Comparison of ENCODE assay signal across 10 mouse cellular contexts in the genomic region with DNA sequence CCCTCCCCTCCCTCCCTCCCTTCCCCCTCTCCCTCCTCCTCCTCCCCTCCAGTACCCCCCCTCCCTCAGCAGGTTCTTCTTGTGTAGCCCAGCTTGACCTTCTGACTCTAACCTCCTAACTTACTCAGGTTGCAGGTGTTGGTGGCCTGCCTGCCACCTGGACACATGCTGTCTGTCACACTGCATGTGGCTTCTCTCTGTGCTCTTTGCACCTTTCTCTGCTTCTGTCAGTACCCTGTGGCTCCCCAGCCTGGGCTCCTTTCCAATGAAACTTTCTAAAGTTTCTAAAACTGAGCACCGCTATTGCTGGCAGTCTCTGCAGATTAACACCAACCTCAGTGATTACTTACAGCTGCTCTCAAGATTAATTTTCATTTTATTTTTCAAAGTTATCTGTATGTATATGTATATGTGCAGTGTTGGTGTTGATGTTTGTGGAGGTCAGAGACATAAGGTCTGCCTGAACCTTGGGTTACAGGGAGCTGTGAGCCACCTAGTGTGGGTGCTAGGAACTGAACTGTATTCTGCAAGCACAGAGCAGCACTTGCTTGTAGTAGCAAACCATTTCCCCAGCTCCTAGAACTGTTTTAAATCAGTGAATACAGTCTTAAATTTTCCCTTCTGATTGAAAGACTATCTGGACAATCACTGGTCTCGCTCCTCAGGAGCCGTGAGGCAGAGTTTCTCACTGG. TPM values are rescaled to one million over a fixed set of nuclear protein-coding genes. Genes with fewer than 3 reads are reported as not detected.
DNase-seq lines count a peak whose midpoint lies in the region; ATAC-seq and TF ChIP-seq lines count a peak whose summit lies in the region.
"Had no signal": no experiment of that assay in that cellular context is flagged by ENCODE, and none has a peak within 500 bp of the region (broad histone marks: within the 10 kb centered on the region; RNA-seq: fewer than 3 reads in every experiment).

No protein-coding gene starts in this region.

- no peak overlapping the region for H3K9ac ChIP-seq in intestine, postnatal 0 days (ENCODE audit: low read depth, low read length)
- no peak overlapping the region for H3K9ac ChIP-seq in intestine, embryonic 16.5 days (ENCODE audit: low read depth, low read length)
- no peak overlapping the region for H3K9ac ChIP-seq in MEL (ENCODE audit: control insufficient read depth, low read depth, low read length, poor library complexity, severe bottlenecking)
- H3K9ac ChIP-seq in lung, embryonic 14.5 days, result no peak overlapping the region
- no peak overlapping the region for H3K9ac ChIP-seq in intestine, embryonic 15.5 days
- H3K9ac ChIP-seq: embryonic facial prominence, embryonic 15.5 days; liver, embryonic 13.5 days had no signal

- no peaks in the 10 kb centered on the region for H3K27me3 ChIP-seq in intestine, postnatal 0 days (replicated peaks; ENCODE audit: control insufficient read depth, insufficient read depth, low read length)
- H3K27me3 ChIP-seq in intestine, embryonic 16.5 days (replicated peaks; ENCODE audit: control insufficient read depth, insufficient read depth, low read length), result no peaks in the 10 kb centered on the region
- no peaks in the 10 kb centered on the region for H3K27me3 ChIP-seq in C2C12 (ENCODE audit: control insufficient read depth, insufficient read depth, insufficient read length)
- H3K27me3 ChIP-seq in MEL (ENCODE audit: control insufficient read depth in 1 of 2, insufficient read depth in 2 of 2, low read length in 2 of 2), result no peaks in the 10 kb centered on the region
- H3K27me3 ChIP-seq in lung, embryonic 14.5 days (ENCODE audit: insufficient read depth, low read length), result no peaks in the 10 kb centered on the region
- no peaks in the 10 kb centered on the region for H3K27me3 ChIP-seq in intestine, embryonic 15.5 days (replicated peaks)
- H3K27me3 ChIP-seq: embryonic facial prominence, embryonic 15.5 days; liver, embryonic 13.5 days had no signal

- H3K4me2 ChIP-seq in intestine, postnatal 0 days (replicated peaks; ENCODE audit: low read depth), result no peak overlapping the region
- H3K4me2 ChIP-seq in intestine, embryonic 16.5 days (ENCODE audit: low read depth, low read length), result no peak overlapping the region
- H3K4me2 ChIP-seq in lung, embryonic 14.5 days, result no peak overlapping the region
- no peak overlapping the region for H3K4me2 ChIP-seq in intestine, embryonic 15.5 days (replicated peaks)
- H3K4me2 ChIP-seq: embryonic facial prominence, embryonic 15.5 days; liver, embryonic 13.5 days had no signal

- H3K36me3 ChIP-seq in intestine, postnatal 0 days (ENCODE audit: control insufficient read depth, insufficient read depth), result peaks cover 38% of the 10 kb centered on the region
- no peaks in the 10 kb centered on the region for H3K36me3 ChIP-seq in intestine, embryonic 16.5 days (ENCODE audit: control insufficient read depth, insufficient read depth, low read length)
- H3K36me3 ChIP-seq in C2C12 (ENCODE audit: control insufficient read depth, insufficient read depth), result no peaks in the 10 kb centered on the region
- H3K36me3 ChIP-seq in MEL (ENCODE audit: control insufficient read depth in 1 of 2, insufficient read depth in 2 of 2, low read length in 2 of 2), result no peaks in the 10 kb centered on the region
- no peaks in the 10 kb centered on the region for H3K36me3 ChIP-seq in lung, embryonic 14.5 days (ENCODE audit: insufficient read depth)
- H3K36me3 ChIP-seq in intestine, embryonic 15.5 days, result no peaks in the 10 kb centered on the region

- H3ac ChIP-seq in C2C12 (ENCODE audit: control insufficient read depth, insufficient read length, low read depth), result no peak overlapping the region

- H3K4me1 ChIP-seq in intestine, postnatal 0 days (replicated peaks; ENCODE audit: control insufficient read depth, insufficient read depth, low read length), result no peaks in the 10 kb centered on the region
- H3K4me1 ChIP-seq in intestine, embryonic 16.5 days (ENCODE audit: control insufficient read depth, insufficient read depth, low read length), result no peaks in the 10 kb centered on the region
- H3K4me1 ChIP-seq in MEL (ENCODE audit: control insufficient read depth in 1 of 2, insufficient read depth in 2 of 2, low read length in 2 of 2), result no peaks in the 10 kb centered on the region
- no peaks in the 10 kb centered on the region for H3K4me1 ChIP-seq in lung, embryonic 14.5 days (ENCODE audit: insufficient read depth)
- H3K4me1 ChIP-seq in intestine, embryonic 15.5 days (replicated peaks), result no peaks in the 10 kb centered on the region
- H3K4me1 ChIP-seq: embryonic facial prominence, embryonic 15.5 days; liver, embryonic 13.5 days had no signal

- no peak for TF ChIP-seq EP300 in MEL (IDR thresholded peaks at IDR 0.05; ENCODE audit: low read depth in 1 of 2, low read length in 2 of 2)

- WGBS in intestine, postnatal 0 days, result 83% methylated on average over 3 of the region's 3 CpGs
- WGBS in intestine, embryonic 16.5 days, result 73% methylated on average over 3 of the region's 3 CpGs
- WGBS in lung, embryonic 14.5 days, result 55% methylated on average over 3 of the region's 3 CpGs
- 72% methylated on average over 3 of the region's 3 CpGs for WGBS in intestine, embryonic 15.5 days

- TF ChIP-seq CTCF in intestine, postnatal 0 days (IDR thresholded peaks at IDR 0.05; ENCODE audit: low read depth), result peak; percentile 75
- TF ChIP-seq CTCF in C2C12 (IDR thresholded peaks at IDR 0.05; ENCODE audit: control insufficient read depth, insufficient read depth, insufficient read length), result peak; percentile 7
- peak; percentile 39 to 60 (median 42); a peak in 4 of 6 replicates for TF ChIP-seq CTCF in MEL (IDR thresholded peaks at IDR 0.05 in 2 of 3, conservative IDR thresholded peaks at IDR 0.05 in 1 of 3; ENCODE audit: control insufficient read depth in 1 of 3, insufficient read depth in 1 of 3, low read depth in 2 of 3, low read length in 3 of 3, poor library complexity in 1 of 3, severe bottlenecking in 1 of 3)
- peak; percentile 73 for TF ChIP-seq CTCF in lung, embryonic 14.5 days (IDR thresholded peaks at IDR 0.05; ENCODE audit: low read depth)

- H3K9me3 ChIP-seq in intestine, postnatal 0 days (ENCODE audit: control insufficient read depth), result no peaks in the 10 kb centered on the region
- H3K9me3 ChIP-seq in intestine, embryonic 16.5 days (ENCODE audit: control insufficient read depth, low read length), result no peaks in the 10 kb centered on the region
- H3K9me3 ChIP-seq in MEL (replicated peaks; ENCODE audit: insufficient read depth, low read length), result no peaks in the 10 kb centered on the region
- no peaks in the 10 kb centered on the region for H3K9me3 ChIP-seq in lung, embryonic 14.5 days (ENCODE audit: low read depth, low read length)
- H3K9me3 ChIP-seq in intestine, embryonic 15.5 days, result no peaks in the 10 kb centered on the region
- H3K9me3 ChIP-seq: embryonic facial prominence, embryonic 15.5 days; liver, embryonic 13.5 days had no signal

- no peak overlapping the region for H3K27ac ChIP-seq in intestine, postnatal 0 days (ENCODE audit: low read depth, low read length)
- no peak overlapping the region for H3K27ac ChIP-seq in intestine, embryonic 16.5 days (ENCODE audit: low read length)
- no peak overlapping the region for H3K27ac ChIP-seq in MEL (ENCODE audit: control insufficient read depth, low read depth, low read length)
- no peak overlapping the region for H3K27ac ChIP-seq in lung, embryonic 14.5 days (ENCODE audit: low read depth)
- no peak overlapping the region for H3K27ac ChIP-seq in intestine, embryonic 15.5 days
- H3K27ac ChIP-seq: embryonic facial prominence, embryonic 15.5 days; liver, embryonic 13.5 days had no signal

- TF ChIP-seq RAD21 in MEL (IDR thresholded peaks at IDR 0.05; ENCODE audit: low read depth, low read length), result peak; percentile 58

- no peak overlapping the region for H3K4me3 ChIP-seq in intestine, postnatal 0 days (ENCODE audit: low read depth, low read length)
- H3K4me3 ChIP-seq in intestine, embryonic 16.5 days (ENCODE audit: low read length), result no peak overlapping the region
- no peak overlapping the region for H3K4me3 ChIP-seq in C2C12 (ENCODE audit: insufficient read depth, poor library complexity, severe bottlenecking)
- no peak overlapping the region for H3K4me3 ChIP-seq in MEL (ENCODE audit: control insufficient read depth in 1 of 2, insufficient read depth in 1 of 2, low read depth in 2 of 2, low read length in 2 of 2)
- H3K4me3 ChIP-seq in lung, embryonic 14.5 days (ENCODE audit: low read depth, low read length), result no peak overlapping the region
- H3K4me3 ChIP-seq in intestine, embryonic 15.5 days (replicated peaks), result no peak overlapping the region
- H3K4me3 ChIP-seq: embryonic facial prominence, embryonic 15.5 days; liver, embryonic 13.5 days had no signal

- ATAC-seq in intestine, postnatal 0 days, result no peak
- ATAC-seq in intestine, embryonic 16.5 days, result no peak
- no peak for ATAC-seq in lung, embryonic 14.5 days (ENCODE audit: insufficient read depth)
- no peak for ATAC-seq in intestine, embryonic 15.5 days

- no peaks in the 10 kb centered on the region for H3K79me2 ChIP-seq in C2C12 (ENCODE audit: control insufficient read depth, insufficient read depth)
- no peaks in the 10 kb centered on the region for H3K79me2 ChIP-seq in MEL (ENCODE audit: control insufficient read depth, insufficient read depth, low read length, poor library complexity)

- TF ChIP-seq POLR2A in MEL (IDR thresholded peaks at IDR 0.05; ENCODE audit: control insufficient read depth in 1 of 2, insufficient read depth in 1 of 2, low read depth in 1 of 2, low read length in 2 of 2, poor library complexity in 1 of 2), result no peak

- DNase-seq in MEL (ENCODE audit: low read depth, low spot score), result peak; percentile 52
- peak; percentile 18 for DNase-seq in fibroblast of lung, adult 2 months (ENCODE audit: low read depth)
- DNase-seq in lung, embryonic 14.5 days, result peak; percentile 68
- DNase-seq in frontal cortex, postnatal 25 days (ENCODE audit: low spot score in 2 of 2), result no peak
- DNase-seq: liver, embryonic 13.5 days had no signal

- H3K79me3 ChIP-seq in C2C12 (ENCODE audit: low read depth), result no peaks in the 10 kb centered on the region

RNA-seq across cellular contexts. Expression of gene Pnpla7, which starts 24.9 kb away (rescaled TPM):
- polyA plus RNA-seq in intestine, postnatal 0 days (2015; fragmentation: Nextera tagmentation; extraction: Ambion mirVana), result 16.7 and 18.9 TPM in 2 replicates
- polyA plus RNA-seq in intestine, embryonic 16.5 days (2015; fragmentation: Nextera tagmentation; extraction: Ambion mirVana), result 9.2 and 13.4 TPM in 2 replicates
- polyA plus RNA-seq in C2C12 (2012; fragmentation: generic; extraction: Trizol) (3.8 TPM), MEL (2012; ENCODE audit: insufficient read depth in 1 of 2, insufficient read length in 2 of 2, low read depth in 1 of 2, low replicate concordance in 2 of 2, missing spikeins in 1 of 2) (10 to 100 TPM in 1 of 2 experiments, not detected in 1; 11.3 TPM)
- total RNA-seq in MEL (2012; rRNA removed), result 7.1 and 8.8 TPM in 2 replicates
- 6.6 and 6.7 TPM in 2 replicates for polyA plus RNA-seq in lung, embryonic 14.5 days (2014; fragmentation: Nextera tagmentation; extraction: Ambion mirVana)
- 7.7 and 8.5 TPM in 2 replicates for polyA plus RNA-seq in intestine, embryonic 15.5 days (2015; fragmentation: Nextera tagmentation; extraction: Ambion mirVana)

RNA-seq across cellular contexts. Expression of gene Mrpl41, which starts 25.8 kb away (rescaled TPM):
- 154 and 159 TPM in 2 replicates for polyA plus RNA-seq in intestine, postnatal 0 days (2015; fragmentation: Nextera tagmentation; extraction: Ambion mirVana)
- polyA plus RNA-seq in intestine, embryonic 16.5 days (2015; fragmentation: Nextera tagmentation; extraction: Ambion mirVana), result 139 and 143 TPM in 2 replicates
- polyA plus RNA-seq in C2C12 (2012; fragmentation: generic; extraction: Trizol) (98.4 TPM), MEL (2012; ENCODE audit: insufficient read depth in 1 of 2, insufficient read length in 2 of 2, low read depth in 1 of 2, low replicate concordance in 2 of 2, missing spikeins in 1 of 2) (100 to 1,000 TPM in 1 of 2 experiments, not detected in 1; 103 TPM)
- 84.8 and 102 TPM in 2 replicates for total RNA-seq in MEL (2012; rRNA removed)
- polyA plus RNA-seq in lung, embryonic 14.5 days (2014; fragmentation: Nextera tagmentation; extraction: Ambion mirVana), result 106 and 115 TPM in 2 replicates
- 136 and 141 TPM in 2 replicates for polyA plus RNA-seq in intestine, embryonic 15.5 days (2015; fragmentation: Nextera tagmentation; extraction: Ambion mirVana)

RNA-seq across cellular contexts. Expression of gene Dph7, which starts 38.5 kb away (rescaled TPM):
- polyA plus RNA-seq in intestine, postnatal 0 days (2015; fragmentation: Nextera tagmentation; extraction: Ambion mirVana), result 7.2 and 8.7 TPM in 2 replicates
- polyA plus RNA-seq in intestine, embryonic 16.5 days (2015; fragmentation: Nextera tagmentation; extraction: Ambion mirVana), result 16.9 and 20.6 TPM in 2 replicates
- polyA plus RNA-seq in C2C12 (2012; fragmentation: generic; extraction: Trizol), result 13.9 TPM
- 16.6 and 17.6 TPM in 2 replicates for total RNA-seq in MEL (2012; rRNA removed)
- polyA plus RNA-seq in MEL (2012; ENCODE audit: insufficient read depth in 1 of 2, insufficient read length in 2 of 2, low read depth in 1 of 2, low replicate concordance in 2 of 2, missing spikeins in 1 of 2), result 10 to 100 TPM in 1 of 2 experiments, not detected in 1; 19.7 TPM
- polyA plus RNA-seq in lung, embryonic 14.5 days (2014; fragmentation: Nextera tagmentation; extraction: Ambion mirVana), result 26.4 and 29.3 TPM in 2 replicates
- 21.8 and 24.0 TPM in 2 replicates for polyA plus RNA-seq in intestine, embryonic 15.5 days (2015; fragmentation: Nextera tagmentation; extraction: Ambion mirVana)

RNA-seq across cellular contexts. Expression of gene Zmynd19, which starts 51.1 kb away (rescaled TPM):
- 5.0 and 5.2 TPM in 2 replicates for polyA plus RNA-seq in intestine, postnatal 0 days (2015; fragmentation: Nextera tagmentation; extraction: Ambion mirVana)
- polyA plus RNA-seq in intestine, embryonic 16.5 days (2015; fragmentation: Nextera tagmentation; extraction: Ambion mirVana), result 1.9 and 2.1 TPM in 2 replicates
- polyA plus RNA-seq in C2C12 (2012; fragmentation: generic; extraction: Trizol) (35.8 TPM), MEL (2012; ENCODE audit: insufficient read depth in 1 of 2, insufficient read length in 2 of 2, low read depth in 1 of 2, low replicate concordance in 2 of 2, missing spikeins in 1 of 2) (100 to 1,000 TPM in 1 of 2 experiments, not detected in 1; 114 TPM)
- 73.7 and 83.5 TPM in 2 replicates for total RNA-seq in MEL (2012; rRNA removed)
- 20.8 and 23.3 TPM in 2 replicates for polyA plus RNA-seq in lung, embryonic 14.5 days (2014; fragmentation: Nextera tagmentation; extraction: Ambion mirVana)
- polyA plus RNA-seq in intestine, embryonic 15.5 days (2015; fragmentation: Nextera tagmentation; extraction: Ambion mirVana), result 13.8 and 16.5 TPM in 2 replicates

RNA-seq across cellular contexts. Expression of gene Nsmf, which starts 53.5 kb away (rescaled TPM):
- 17.0 and 17.6 TPM in 2 replicates for polyA plus RNA-seq in intestine, postnatal 0 days (2015; fragmentation: Nextera tagmentation; extraction: Ambion mirVana)
- 39.1 and 45.5 TPM in 2 replicates for polyA plus RNA-seq in intestine, embryonic 16.5 days (2015; fragmentation: Nextera tagmentation; extraction: Ambion mirVana)
- polyA plus RNA-seq in C2C12 (2012; fragmentation: generic; extraction: Trizol) (30.6 TPM), MEL (2012; ENCODE audit: insufficient read depth in 1 of 2, insufficient read length in 2 of 2, low read depth in 1 of 2, low replicate concordance in 2 of 2, missing spikeins in 1 of 2) (10 to 100 TPM in 1 of 2 experiments, not detected in 1; 25.8 TPM)
- 10.9 and 13.3 TPM in 2 replicates for total RNA-seq in MEL (2012; rRNA removed)
- polyA plus RNA-seq in lung, embryonic 14.5 days (2014; fragmentation: Nextera tagmentation; extraction: Ambion mirVana), result 59.9 and 67.8 TPM in 2 replicates
- 48.8 and 50.6 TPM in 2 replicates for polyA plus RNA-seq in intestine, embryonic 15.5 days (2015; fragmentation: Nextera tagmentation; extraction: Ambion mirVana)

Comparison
In these comparisons a context has a peak if more than half of its experiments do, and no peak if none do; other contexts are left out.
1. CTCF ChIP-seq: peak in every context shown above with its lines; median percentile 75 in intestine, postnatal 0 days; 73 in lung, embryonic 14.5 days; 42 in MEL; 7 in C2C12.
2. DNase-seq: peak in MEL (single experiment), fibroblast of lung, adult 2 months (single experiment) and lung, embryonic 14.5 days (single experiment); none in frontal cortex, postnatal 25 days (0 of 2).